Mouse (Mus musculus) lung, postnatal 0 days (tissue): ENCODE data around the gene Oxld1. TPM values are rescaled to one million over a fixed set of nuclear protein-coding genes. Genes with fewer than 3 reads are reported as not detected.

Source experiments
- ATAC-seq: fragments of 200-750 bp; cut with Nextera tagmentation; 2 replicates; pipeline ENCODE4 v1.8.0; 2017; ENCODE audit warnings: moderate library complexity
- DNase-seq: peaks from one replicate; pipeline ENCODE4 v3.0.0-alpha.2; 2016; ENCODE audit warnings: low spot score
- H3K27ac ChIP-seq: fragments of 300-500 bp; sonication (generic); 2 replicates; pipeline ENCODE4 v1.5.1; 2014; ENCODE audit warnings: antibody characterized with exemption, mild to moderate bottlenecking, low read length, mixed read lengths
- H3K27me3 ChIP-seq: fragments of 300-500 bp; sonication (generic); replicated peaks from 2 replicates; pipeline ENCODE4 v1.6.1; 2014; ENCODE audit warnings: low read length, mixed read lengths; ENCODE audit not compliant: insufficient read depth
- H3K36me3 ChIP-seq: fragments of 300-500 bp; sonication (generic); 2 replicates; pipeline ENCODE4 v1.6.1; 2014; ENCODE audit warnings: low read length, mixed read lengths; ENCODE audit not compliant: insufficient read depth
- H3K4me1 ChIP-seq: fragments of 300-500 bp; sonication (generic); 2 replicates; pipeline ENCODE4 v1.6.1; 2014; ENCODE audit warnings: antibody characterized with exemption, low read depth, low read length, mixed read lengths; ENCODE audit not compliant: insufficient read depth
- H3K4me2 ChIP-seq: fragments of 300-500 bp; sonication (generic); replicated peaks from 2 replicates; pipeline ENCODE4 v1.6.1; 2014; ENCODE audit warnings: low read depth, mild to moderate bottlenecking, low read length, moderate library complexity, mixed read lengths
- H3K4me3 ChIP-seq: fragments of 300-500 bp; sonication (generic); 2 replicates; pipeline ENCODE4 v1.5.1; 2014; ENCODE audit warnings: low read depth, low read length
- H3K9ac ChIP-seq: fragments of 300-500 bp; sonication (generic); replicated peaks from 2 replicates; pipeline ENCODE4 v1.6.1; 2014; ENCODE audit warnings: low read depth, mild to moderate bottlenecking
- H3K9me3 ChIP-seq: fragments of 300-500 bp; sonication (generic); 2 replicates; pipeline ENCODE4 v1.6.1; 2016; ENCODE audit warnings: low read length, mixed read lengths
- CTCF ChIP-seq: IDR thresholded peaks from 2 replicates; pipeline ENCODE4 v1.5.1; 2016; ENCODE audit warnings: antibody characterized with exemption, mild to moderate bottlenecking
- EP300 ChIP-seq: IDR thresholded peaks from 2 replicates; pipeline ENCODE4 v1.6.1; 2016; ENCODE audit warnings: antibody characterized with exemption, mild to moderate bottlenecking, control low read depth
- WGBS: fragments of 180-500 bp; shearing (Covaris S2); extraction: QIAGEN DNeasy Blood & Tissue Kit; methylation state at CpG from one replicate; pipeline ENCODE4 v1.1.7; 2014; 5-methylcytosine and 5-hydroxymethylcytosine counted together
- polyA plus RNA-seq: library from polyadenylated mRNA; unstranded; fragments of >200 nt; fragmentation: Nextera tagmentation; extraction: Ambion mirVana; gene quantifications from 2 replicates; pipeline ENCODE4 v1.2.1, GENCODE M21; 2015

The Oxld1 gene
- polyA plus RNA-seq, 1 experiment from 2014 or later = 18.9 TPM

GRCm38 (mm10) chr11:120454965-120455364 is 2.9 kb downstream of the Oxld1 start:
- Histone ChIP-seq H3K27me3 (no peaks in the 10 kb centered on the region), H3K4me1 (peaks cover 5% of the 10 kb centered on the region; the same call in 1 of the 2 replicates), H3K4me3 (no peak overlapping the region), H3K27ac (no peak overlapping the region), H3K36me3 (0 out of 2 replicates have a peak, but pooled peaks cover 3% of the 10 kb centered on the region), H3K9ac (no peak overlapping the region), H3K9me3 (no peaks in the 10 kb centered on the region), H3K4me2 (no peak overlapping the region)
- WGBS = 90% methylated on average over 4 of the region's 4 CpGs
- ATAC-seq (no peak), DNase-seq (no peak)
- TF ChIP-seq CTCF (no peak), EP300 (no peak)

- WGBS = 87% methylated on average over 4 of the region's 4 CpGs
- TF ChIP-seq EP300 (no peak), CTCF (no peak)
- Histone ChIP-seq H3K4me3 (no peak within 1 kb of the TSS), H3K9me3 (no peaks in the 10 kb centered on the region), H3K9ac (no peak within 1 kb of the TSS), H3K4me2 (no peak within 1 kb of the TSS), H3K27me3 (no peaks in the 10 kb centered on the region), H3K4me1 (no peaks in the 10 kb centered on the region), H3K36me3 (0 out of 2 replicates have a peak, but pooled peaks cover 3% of the 10 kb centered on the region), H3K27ac (no peak within 1 kb of the TSS)
- DNase-seq (no peak), ATAC-seq (no peak)
Measured at GRCm38 (mm10) chr11:120453306-120453705, 4.6 kb downstream of the Oxld1 start, which contains the start of gene Pde6g. Gene Pde6g (minus strand): TSS chr11:120453500.

- H3K4me1 ChIP-seq = no peaks in the 10 kb centered on the region
- 72% methylated on average over 3 of the region's 3 CpGs for WGBS
- H3K9me3 ChIP-seq = no peaks in the 10 kb centered on the region
- no peak overlapping the region for H3K4me2 ChIP-seq
- H3K4me3 ChIP-seq = no peak overlapping the region
- no peak for DNase-seq
- no peak for ATAC-seq
- no peaks in the 10 kb centered on the region for H3K27me3 ChIP-seq
- H3K9ac ChIP-seq = no peak overlapping the region
- no peak overlapping the region for H3K27ac ChIP-seq
- H3K36me3 ChIP-seq = 0 out of 2 replicates have a peak, but pooled peaks cover 3% of the 10 kb centered on the region
- TF ChIP-seq EP300 (no peak), CTCF (no peak)
Measured at GRCm38 (mm10) chr11:120452246-120452645, 5.6 kb downstream of the Oxld1 start.

- H3K9me3 ChIP-seq = no peaks in the 10 kb centered on the region
- DNase-seq (no peak), ATAC-seq (no peak)
- no peaks in the 10 kb centered on the region for H3K27me3 ChIP-seq
- no peak overlapping the region for H3K27ac ChIP-seq
- H3K4me2 ChIP-seq = no peak overlapping the region
- no peak for TF ChIP-seq EP300
- TF ChIP-seq CTCF = no peak
- H3K4me3 ChIP-seq = no peak overlapping the region
- no peak overlapping the region for H3K9ac ChIP-seq
- no peaks in the 10 kb centered on the region for H3K36me3 ChIP-seq
- WGBS = 68% methylated on average over 7 of the region's 7 CpGs
- H3K4me1 ChIP-seq = no peaks in the 10 kb centered on the region
Measured at GRCm38 (mm10) chr11:120447179-120447578, 10.7 kb downstream of the Oxld1 start.

GRCm38 (mm10) chr11:120445475-120445874 is 12.4 kb downstream of the Oxld1 start:
- H3K9ac ChIP-seq = no peak overlapping the region
- H3K36me3 ChIP-seq = no peaks in the 10 kb centered on the region
- no peak overlapping the region for H3K4me3 ChIP-seq
- TF ChIP-seq CTCF = no peak
- TF ChIP-seq EP300 = no peak
- DNase-seq (no peak), ATAC-seq (no peak)
- no peak overlapping the region for H3K27ac ChIP-seq
- H3K4me2 ChIP-seq = no peak overlapping the region
- WGBS = 31% methylated on average over 3 of the region's 3 CpGs
- no peaks in the 10 kb centered on the region for H3K9me3 ChIP-seq
- no peaks in the 10 kb centered on the region for H3K27me3 ChIP-seq
- H3K4me1 ChIP-seq = no peaks in the 10 kb centered on the region

GRCm38 (mm10) chr11:120444106-120444505 is 13.8 kb downstream of the Oxld1 start:
- DNase-seq (no peak), ATAC-seq (no peak)
- Histone ChIP-seq H3K27ac (no peak overlapping the region), H3K36me3 (no peaks in the 10 kb centered on the region), H3K4me3 (no peak overlapping the region), H3K9ac (no peak overlapping the region), H3K9me3 (no peaks in the 10 kb centered on the region), H3K4me2 (no peak overlapping the region), H3K4me1 (no peaks in the 10 kb centered on the region), H3K27me3 (no peaks in the 10 kb centered on the region)
- WGBS = 56% methylated on average over 6 of the region's 6 CpGs
- TF ChIP-seq CTCF (no peak), EP300 (no peak)

GRCm38 (mm10) chr11:120442765-120443280 is 15.0 kb downstream of the Oxld1 start:
- TF ChIP-seq CTCF (no peak), EP300 (no peak)
- ATAC-seq (no peak), DNase-seq (no peak)
- H3K27ac ChIP-seq = no peak overlapping the region
- no peak overlapping the region for H3K4me3 ChIP-seq
- H3K36me3 ChIP-seq = no peaks in the 10 kb centered on the region
- H3K4me1 ChIP-seq = no peaks in the 10 kb centered on the region
- H3K9ac ChIP-seq = no peak overlapping the region
- no peaks in the 10 kb centered on the region for H3K27me3 ChIP-seq
- no peak overlapping the region for H3K4me2 ChIP-seq
- WGBS = 83% methylated on average over 3 of the region's 3 CpGs
- H3K9me3 ChIP-seq = no peaks in the 10 kb centered on the region
